8 mouse cellular contexts compared by ENCODE assay signal in genomic region chr13:91372130-91372875, GRCm38 (mm10).
DNase-seq lines count a peak whose midpoint lies in the region; ATAC-seq and TF ChIP-seq lines count a peak whose summit lies in the region.

No protein-coding gene starts in this region.

- H3K27me3 ChIP-seq in hindbrain, embryonic 16.5 days (replicated peaks; ENCODE audit: control insufficient read depth, insufficient read depth, low read length): no peaks in the 10 kb centered on the region
- no peaks in the 10 kb centered on the region for H3K27me3 ChIP-seq in midbrain, embryonic 11.5 days (ENCODE audit: control insufficient read depth, insufficient read depth, low read length)

- no peak for TF ChIP-seq CTCF in gastrocnemius, adult 2 months (IDR thresholded peaks at IDR 0.05)

- H3K4me2 ChIP-seq in hindbrain, embryonic 16.5 days (ENCODE audit: low read length): no peak overlapping the region
- no peak overlapping the region for H3K4me2 ChIP-seq in midbrain, embryonic 11.5 days

- H3K9ac ChIP-seq in hindbrain, embryonic 16.5 days (ENCODE audit: low read depth, low read length): no peak overlapping the region
- no peak overlapping the region; the same call in 1 of the 2 replicates for H3K9ac ChIP-seq in midbrain, embryonic 11.5 days (ENCODE audit: low read length)

- peak overlapping the region; percentile 94 for H3K27ac ChIP-seq in gastrocnemius, adult 2 months
- H3K27ac ChIP-seq in hindbrain, embryonic 16.5 days (ENCODE audit: low read depth, low read length): peak overlapping the region; percentile 97
- H3K27ac ChIP-seq in midbrain, embryonic 11.5 days (ENCODE audit: low read depth, low read length): peak overlapping the region; percentile 99

- H3K36me3 ChIP-seq in hindbrain, embryonic 16.5 days (ENCODE audit: control insufficient read depth, insufficient read depth, low read length): no peaks in the 10 kb centered on the region
- H3K36me3 ChIP-seq in midbrain, embryonic 11.5 days (ENCODE audit: control insufficient read depth, insufficient read depth, low read length): no peaks in the 10 kb centered on the region

- 0 out of 2 replicates have a peak, but pooled peaks have one; percentile 21 for ATAC-seq in frontal cortex, adult (ENCODE audit: low TSS enrichment)
- no peak for ATAC-seq in hindbrain, embryonic 16.5 days
- no peak for ATAC-seq in midbrain, embryonic 11.5 days (ENCODE audit: low FRiP score)

- H3K9me3 ChIP-seq in hindbrain, embryonic 16.5 days (ENCODE audit: control insufficient read depth, low read length): no peaks in the 10 kb centered on the region
- no peaks in the 10 kb centered on the region for H3K9me3 ChIP-seq in midbrain, embryonic 11.5 days (ENCODE audit: control insufficient read depth, low read length)

- WGBS in hindbrain, embryonic 16.5 days: 64% methylated on average over 11 of the region's 11 CpGs
- WGBS in midbrain, embryonic 11.5 days: 78% methylated on average over 11 of the region's 11 CpGs

- intact Hi-C loops in gastrocnemius, adult 2 months (cut with DNase I): loop anchor here (5.0 kb wide), 1 partner anchor 265 kb away; no protein-coding TSS in a partner anchor
- intact Hi-C loops in left cerebral cortex, postnatal 36 days (cut with DNase I): loop anchor here (2.0 to 5.0 kb wide), 3 partner anchors 48 to 335 kb away; no protein-coding TSS in a partner anchor

- DNase-seq in frontal cortex, postnatal 25 days (ENCODE audit: low spot score in 2 of 2): no peak
- peak; percentile 30 for DNase-seq in c-Kit-positive CD71-positive TER-119-negative erythroid progenitor cells, embryonic 14.5 days (ENCODE audit: low read depth)
- peak; percentile 80 for DNase-seq in gastrocnemius, adult 2 months
- no peak for DNase-seq in midbrain, embryonic 11.5 days (ENCODE audit: low spot score, missing footprints)
- no peak for DNase-seq in urinary bladder, adult 2 months (ENCODE audit: low spot score)
- DNase-seq in left cerebral cortex, postnatal 36 days (ENCODE audit: low spot score in 2 of 2): no peak

- peaks cover 39% of the 10 kb centered on the region for H3K4me1 ChIP-seq in hindbrain, embryonic 16.5 days (ENCODE audit: control insufficient read depth, insufficient read depth, low read depth, low read length)
- peaks cover 40% of the 10 kb centered on the region for H3K4me1 ChIP-seq in midbrain, embryonic 11.5 days (ENCODE audit: control insufficient read depth, insufficient read depth, low read length)

- H3K4me3 ChIP-seq in gastrocnemius, adult 2 months: peak overlapping the region; percentile 69
- no peak overlapping the region for H3K4me3 ChIP-seq in hindbrain, embryonic 16.5 days (ENCODE audit: low read length)
- H3K4me3 ChIP-seq in midbrain, embryonic 11.5 days (ENCODE audit: low read depth, low read length): no peak overlapping the region

Comparison
In these comparisons a context has a peak if more than half of its experiments do, and no peak if none do; other contexts are left out.
1. DNase-seq: peak in c-Kit-positive CD71-positive TER-119-negative erythroid progenitor cells, embryonic 14.5 days (single experiment) and gastrocnemius, adult 2 months (single experiment); none in frontal cortex, postnatal 25 days (0 of 2), midbrain, embryonic 11.5 days (single experiment), urinary bladder, adult 2 months (single experiment) and left cerebral cortex, postnatal 36 days (0 of 2).
2. Peak in every context shown above with its lines, with median percentiles within 50 percentile points of each other: H3K27ac ChIP-seq.